Mouse (Mus musculus): ENCODE results near the gene Rrp8. TPM values are rescaled to one million over a fixed set of nuclear protein-coding genes. Genes with fewer than 3 reads are reported as not detected.

Gene Rrp8
- polyA plus RNA-seq, 1 experiment from 2014 or later = 32.0 TPM

- WGBS (ENCODE audit: insufficient replicate concordance) = 79% methylated on average over 2 of the region's 2 CpGs
- peaks cover 9% of the 10 kb centered on the region for H3K36me3 ChIP-seq (ENCODE audit: control insufficient read depth, insufficient read depth, low read length)
- H3K27ac ChIP-seq (ENCODE audit: low read depth, low read length) = no peak overlapping the region
- H3K9ac ChIP-seq (ENCODE audit: low read depth, low read length) = no peak overlapping the region
- H3K4me2 ChIP-seq = no peak overlapping the region
- no peak for ATAC-seq (replicated peaks; ENCODE audit: insufficient number of reproducible peaks, low FRiP score, low TSS enrichment)
- no peaks in the 10 kb centered on the region for H3K9me3 ChIP-seq (replicated peaks; ENCODE audit: control insufficient read depth, low read length)
- H3K27me3 ChIP-seq (ENCODE audit: control insufficient read depth, insufficient read depth, low read length) = no peaks in the 10 kb centered on the region
- peaks cover 23% of the 10 kb centered on the region for H3K4me1 ChIP-seq (ENCODE audit: control insufficient read depth, insufficient read depth, low read length)
- H3K4me3 ChIP-seq (ENCODE audit: low read depth, low read length) = no peak overlapping the region
Observed at GRCm38 (mm10) chr7:105776026-105776425, 38.8 kb upstream of the Rrp8 start.

DNA sequence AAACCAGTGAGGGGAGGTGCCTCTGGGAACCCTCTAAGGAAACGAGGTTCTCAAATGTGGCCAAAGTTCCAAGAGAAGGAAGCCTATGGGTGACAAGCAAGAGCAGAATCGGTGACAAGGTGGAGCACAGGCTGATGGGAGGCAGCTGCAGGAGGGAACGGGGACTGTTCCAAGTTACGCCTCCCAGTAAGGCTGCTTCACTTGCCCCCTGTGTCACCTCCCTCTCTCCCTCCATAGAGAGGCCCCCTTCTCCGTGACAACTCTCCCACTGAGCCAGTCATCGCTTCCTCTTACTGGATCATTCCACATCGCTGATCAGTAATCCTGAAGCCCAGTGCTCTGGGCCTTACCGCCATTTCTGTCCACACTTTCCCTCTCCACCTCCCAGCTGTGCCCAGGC, 37.5 kb upstream of the Rrp8 start:
- Histone ChIP-seq H3K4me2 (no peak overlapping the region), H3K27ac (ENCODE audit: low read depth, low read length) (no peak overlapping the region), H3K9ac (ENCODE audit: low read depth, low read length) (no peak overlapping the region), H3K4me3 (ENCODE audit: low read depth, low read length) (no peak overlapping the region), H3K9me3 (replicated peaks; ENCODE audit: control insufficient read depth, low read length) (no peaks in the 10 kb centered on the region), H3K36me3 (ENCODE audit: control insufficient read depth, insufficient read depth, low read length) (peaks cover 9% of the 10 kb centered on the region), H3K27me3 (ENCODE audit: control insufficient read depth, insufficient read depth, low read length) (no peaks in the 10 kb centered on the region), H3K4me1 (ENCODE audit: control insufficient read depth, insufficient read depth, low read length) (peaks cover 23% of the 10 kb centered on the region)
- WGBS (ENCODE audit: insufficient replicate concordance) = 60% methylated on average over 8 of the region's 8 CpGs
- no peak for ATAC-seq (replicated peaks; ENCODE audit: insufficient number of reproducible peaks, low FRiP score, low TSS enrichment)

DNA sequence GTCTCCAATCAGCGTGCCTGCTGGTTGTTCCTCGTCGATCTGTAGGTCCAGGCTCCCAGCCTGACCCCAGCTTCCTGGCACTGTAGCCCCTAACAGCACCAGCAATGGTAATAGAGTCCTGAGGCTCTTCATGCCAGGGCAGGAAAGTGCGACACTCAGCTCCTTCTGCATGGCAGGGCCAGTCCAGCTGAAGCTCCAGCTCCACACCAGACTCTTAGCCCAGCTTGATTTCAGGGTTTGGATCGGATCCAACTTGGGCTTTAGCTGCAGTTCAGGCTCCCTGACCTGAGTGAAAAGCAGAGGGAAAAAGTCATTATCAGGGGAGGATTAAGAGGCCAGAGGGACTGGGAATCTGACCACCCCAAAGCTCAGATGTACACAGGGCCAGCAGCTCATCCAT, 35.9 kb upstream of the Rrp8 start:
- H3K4me3 ChIP-seq (ENCODE audit: low read depth, low read length) = no peak overlapping the region
- peaks cover 8% of the 10 kb centered on the region for H3K4me1 ChIP-seq (ENCODE audit: control insufficient read depth, insufficient read depth, low read length)
- H3K4me2 ChIP-seq = no peak overlapping the region
- WGBS (ENCODE audit: insufficient replicate concordance) = 73% methylated on average over 5 of the region's 5 CpGs
- H3K27me3 ChIP-seq (ENCODE audit: control insufficient read depth, insufficient read depth, low read length) = no peaks in the 10 kb centered on the region
- H3K36me3 ChIP-seq (ENCODE audit: control insufficient read depth, insufficient read depth, low read length) = peaks cover 9% of the 10 kb centered on the region
- no peak for ATAC-seq (replicated peaks; ENCODE audit: insufficient number of reproducible peaks, low FRiP score, low TSS enrichment)
- no peak overlapping the region for H3K9ac ChIP-seq (ENCODE audit: low read depth, low read length)
- no peaks in the 10 kb centered on the region for H3K9me3 ChIP-seq (replicated peaks; ENCODE audit: control insufficient read depth, low read length)
- H3K27ac ChIP-seq (ENCODE audit: low read depth, low read length) = no peak overlapping the region

DNA sequence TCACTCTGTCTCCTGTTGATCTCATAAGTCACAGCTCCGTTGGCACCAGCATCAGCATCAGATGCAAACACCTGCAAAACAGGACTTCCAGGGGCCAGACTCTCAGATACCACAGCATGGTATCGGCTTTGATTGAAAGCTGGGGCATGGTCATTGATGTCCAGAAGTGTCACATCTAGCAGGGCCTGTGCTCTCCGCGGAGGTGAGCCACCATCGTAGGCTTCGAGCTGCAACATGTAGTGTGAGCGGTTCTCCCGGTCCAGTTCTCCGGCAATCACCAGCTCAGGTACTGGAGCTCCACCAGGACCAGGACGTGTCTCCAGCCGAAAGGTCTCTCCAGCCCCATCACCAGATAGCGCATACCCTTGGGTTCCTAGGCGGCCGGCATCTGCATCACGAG, 35.1 kb upstream of the Rrp8 start:
- H3K4me1 ChIP-seq (ENCODE audit: control insufficient read depth, insufficient read depth, low read length) = peaks cover 8% of the 10 kb centered on the region
- 91% methylated on average over 15 of the region's 15 CpGs for WGBS (ENCODE audit: insufficient replicate concordance)
- no peak overlapping the region for H3K4me2 ChIP-seq

GRCm38 (mm10) chr7:105769959-105770358, 32.8 kb upstream of the Rrp8 start:
- peaks cover 6% of the 10 kb centered on the region for H3K4me1 ChIP-seq (ENCODE audit: control insufficient read depth, insufficient read depth, low read length)
- H3K9me3 ChIP-seq (replicated peaks; ENCODE audit: control insufficient read depth, low read length) = no peaks in the 10 kb centered on the region
- no peak overlapping the region for H3K4me3 ChIP-seq (ENCODE audit: low read depth, low read length)
- H3K4me2 ChIP-seq = no peak overlapping the region
- H3K9ac ChIP-seq (ENCODE audit: low read depth, low read length) = no peak overlapping the region
- no peak for ATAC-seq (replicated peaks; ENCODE audit: insufficient number of reproducible peaks, low FRiP score, low TSS enrichment)
- 85% methylated on average over 3 of the region's 3 CpGs for WGBS (ENCODE audit: insufficient replicate concordance)
- no peaks in the 10 kb centered on the region for H3K27me3 ChIP-seq (ENCODE audit: control insufficient read depth, insufficient read depth, low read length)
- H3K27ac ChIP-seq (ENCODE audit: low read depth, low read length) = no peak overlapping the region
- peaks cover 17% of the 10 kb centered on the region for H3K36me3 ChIP-seq (ENCODE audit: control insufficient read depth, insufficient read depth, low read length)

More for the DNA sequence above, 35.1 kb upstream of the Rrp8 start:
- Histone ChIP-seq H3K4me3 (ENCODE audit: low read depth, low read length) (no peak overlapping the region), H3K9ac (ENCODE audit: low read depth, low read length) (no peak overlapping the region), H3K9me3 (replicated peaks; ENCODE audit: control insufficient read depth, low read length) (no peaks in the 10 kb centered on the region), H3K27ac (ENCODE audit: low read depth, low read length) (no peak overlapping the region), H3K27me3 (ENCODE audit: control insufficient read depth, insufficient read depth, low read length) (no peaks in the 10 kb centered on the region), H3K36me3 (ENCODE audit: control insufficient read depth, insufficient read depth, low read length) (peaks cover 9% of the 10 kb centered on the region)
- ATAC-seq (replicated peaks; ENCODE audit: insufficient number of reproducible peaks, low FRiP score, low TSS enrichment) = no peak

DNA sequence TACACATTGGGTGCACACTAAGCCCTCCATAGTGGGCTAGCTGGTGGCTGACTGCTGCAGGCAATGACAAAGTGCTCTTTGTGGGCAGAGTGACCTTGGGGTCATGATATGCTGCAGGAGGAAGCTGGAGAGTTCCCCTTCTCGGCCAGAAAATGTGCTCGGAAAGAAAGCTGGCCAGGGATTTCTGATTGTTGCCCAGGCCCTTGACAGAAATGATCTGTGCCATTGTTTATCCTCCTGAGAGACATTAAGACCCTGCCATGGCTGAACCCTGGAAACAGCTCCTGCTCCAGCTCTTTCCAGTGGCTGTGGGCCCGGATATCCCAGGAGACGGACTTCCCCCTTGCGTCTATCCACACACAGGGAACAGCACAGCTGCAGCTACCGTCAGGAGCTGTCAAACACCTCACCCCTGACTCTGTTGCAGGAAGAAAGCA, 30.6 kb upstream of the Rrp8 start:
- 19% methylated on average over 6 of the region's 6 CpGs for WGBS (ENCODE audit: insufficient replicate concordance)
- Histone ChIP-seq H3K9ac (ENCODE audit: low read depth, low read length) (0 out of 2 replicates have a peak overlapping the region, but pooled peaks have one; percentile 28), H3K36me3 (ENCODE audit: control insufficient read depth, insufficient read depth, low read length) (peaks cover 25% of the 10 kb centered on the region), H3K27ac (ENCODE audit: low read depth, low read length) (peak overlapping the region; percentile 59), H3K27me3 (ENCODE audit: control insufficient read depth, insufficient read depth, low read length) (peaks cover 16% of the 10 kb centered on the region), H3K9me3 (replicated peaks; ENCODE audit: control insufficient read depth, low read length) (no peaks in the 10 kb centered on the region), H3K4me1 (ENCODE audit: control insufficient read depth, insufficient read depth, low read length) (peaks cover 7% of the 10 kb centered on the region), H3K4me3 (ENCODE audit: low read depth, low read length) (no peak overlapping the region), H3K4me2 (no peak overlapping the region)
- no peak for ATAC-seq (replicated peaks; ENCODE audit: insufficient number of reproducible peaks, low FRiP score, low TSS enrichment)

DNA sequence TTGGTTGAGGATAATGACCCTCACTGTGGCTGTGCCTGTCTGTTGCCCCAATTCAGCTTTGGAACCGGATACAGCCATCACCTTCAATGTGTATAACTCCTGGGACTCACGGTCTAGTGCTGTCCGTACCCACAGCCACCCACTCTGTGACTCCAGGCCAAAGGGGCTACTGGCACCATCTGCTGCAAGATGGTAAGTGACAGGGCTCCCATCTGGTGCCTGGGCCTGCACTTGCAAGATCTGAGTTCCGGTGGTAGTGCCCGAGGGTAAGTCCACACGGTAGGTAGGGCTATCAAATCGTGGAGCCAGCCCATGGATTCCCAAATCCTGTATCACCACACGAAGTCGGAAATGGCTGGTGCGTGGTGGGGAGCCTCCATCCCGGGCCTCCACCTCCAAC, 27.1 kb upstream of the Rrp8 start:
- H3K36me3 ChIP-seq (ENCODE audit: control insufficient read depth, insufficient read depth, low read length) = peaks cover 26% of the 10 kb centered on the region
- peaks cover 30% of the 10 kb centered on the region for H3K27me3 ChIP-seq (ENCODE audit: control insufficient read depth, insufficient read depth, low read length)
- no peak overlapping the region for H3K4me2 ChIP-seq
- 84% methylated on average over 11 of the region's 11 CpGs for WGBS (ENCODE audit: insufficient replicate concordance)
- no peak overlapping the region for H3K9ac ChIP-seq (ENCODE audit: low read depth, low read length)
- H3K4me3 ChIP-seq (ENCODE audit: low read depth, low read length) = no peak overlapping the region
- no peaks in the 10 kb centered on the region for H3K9me3 ChIP-seq (replicated peaks; ENCODE audit: control insufficient read depth, low read length)
- peaks cover 12% of the 10 kb centered on the region for H3K4me1 ChIP-seq (ENCODE audit: control insufficient read depth, insufficient read depth, low read length)
- ATAC-seq (replicated peaks; ENCODE audit: insufficient number of reproducible peaks, low FRiP score, low TSS enrichment) = no peak
- no peak overlapping the region for H3K27ac ChIP-seq (ENCODE audit: low read depth, low read length)

- 0 out of 2 replicates have a peak, but pooled peaks have one; percentile 8 for ATAC-seq (replicated peaks; ENCODE audit: insufficient number of reproducible peaks, low FRiP score, low TSS enrichment)
- H3K9me3 ChIP-seq (replicated peaks; ENCODE audit: control insufficient read depth, low read length) = no peaks in the 10 kb centered on the region
- peaks cover 30% of the 10 kb centered on the region for H3K27me3 ChIP-seq (ENCODE audit: control insufficient read depth, insufficient read depth, low read length)
- no peak overlapping the region for H3K27ac ChIP-seq (ENCODE audit: low read depth, low read length)
- peak overlapping the region; percentile 34; the same call in 1 of the 2 replicates for H3K9ac ChIP-seq (ENCODE audit: low read depth, low read length)
- WGBS (ENCODE audit: insufficient replicate concordance) = 23% methylated on average over 55 of the region's 55 CpGs
- H3K4me1 ChIP-seq (ENCODE audit: control insufficient read depth, insufficient read depth, low read length) = peaks cover 9% of the 10 kb centered on the region
- peak overlapping the region; percentile 38 for H3K4me3 ChIP-seq (ENCODE audit: low read depth, low read length)
- peaks cover 26% of the 10 kb centered on the region for H3K36me3 ChIP-seq (ENCODE audit: control insufficient read depth, insufficient read depth, low read length)
- peak overlapping the region; percentile 81 for H3K4me2 ChIP-seq
Observed at GRCm38 (mm10) chr7:105762517-105763270, 25.5 kb upstream of the Rrp8 start.
